Mouse (Mus musculus): ENCODE measurements at regions not wholly inside any gene's neighbourhood (a gene's known extent, or its start where the extent isn't known, plus 50 kb on each side); places are given as distances from the start of the nearest gene placed in this dataset.

- no peak overlapping the region for H3K4me3 ChIP-seq (replicated peaks)
- no peak overlapping the region for H3K4me2 ChIP-seq
- H3K27ac ChIP-seq, result no peak overlapping the region
- no peaks in the 10 kb centered on the region for H3K27me3 ChIP-seq
- H3K9me3 ChIP-seq, result no peaks in the 10 kb centered on the region
- ATAC-seq (ENCODE audit: low FRiP score), result no peak
- peaks cover 4% of the 10 kb centered on the region; the same call in 1 of the 2 replicates for H3K4me1 ChIP-seq
- no peaks in the 10 kb centered on the region for H3K36me3 ChIP-seq (replicated peaks)
- no peak overlapping the region for H3K9ac ChIP-seq
Observed at GRCm38 (mm10) chr13:16646056-16646455, 634.4 kb downstream of the Inhba start.

DNA sequence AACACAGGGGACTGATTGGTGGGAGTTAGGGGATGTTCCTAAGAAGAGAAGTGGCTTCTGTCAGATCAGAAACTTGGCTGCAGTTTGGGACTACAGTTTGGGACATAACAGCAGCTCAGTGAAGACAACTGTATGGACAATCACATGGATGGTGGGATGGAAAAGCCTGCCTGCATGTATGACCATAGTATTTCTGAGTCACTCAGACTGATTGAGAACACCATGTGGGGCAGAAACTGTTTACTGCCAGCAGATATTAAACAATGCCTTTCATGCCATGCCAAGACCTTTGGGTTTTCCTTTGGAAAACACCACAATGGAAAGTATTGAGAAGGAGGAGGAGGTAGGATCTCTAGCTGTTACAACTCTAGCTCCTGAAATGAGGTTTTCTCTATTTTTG is 635.0 kb downstream of the Inhba start:
- H3K4me1 ChIP-seq, result peaks cover 4% of the 10 kb centered on the region; the same call in 1 of the 2 replicates
- H3K9me3 ChIP-seq, result no peaks in the 10 kb centered on the region
- no peak overlapping the region for H3K9ac ChIP-seq
- ATAC-seq (ENCODE audit: low FRiP score), result no peak
- no peaks in the 10 kb centered on the region for H3K27me3 ChIP-seq
- no peak overlapping the region for H3K27ac ChIP-seq
- H3K4me2 ChIP-seq, result no peak overlapping the region
- no peak overlapping the region for H3K4me3 ChIP-seq (replicated peaks)
- no peaks in the 10 kb centered on the region for H3K36me3 ChIP-seq (replicated peaks)

- H3K4me1 ChIP-seq, result no peaks in the 10 kb centered on the region
- H3K27me3 ChIP-seq, result no peaks in the 10 kb centered on the region
- ATAC-seq (ENCODE audit: low FRiP score), result no peak
- no peak overlapping the region for H3K27ac ChIP-seq
- H3K36me3 ChIP-seq (replicated peaks), result no peaks in the 10 kb centered on the region
- H3K4me2 ChIP-seq, result no peak overlapping the region
- no peaks in the 10 kb centered on the region for H3K9me3 ChIP-seq
- 85% methylated on average over 4 of the region's 4 CpGs for WGBS
- no peak overlapping the region for H3K4me3 ChIP-seq (replicated peaks)
- H3K9ac ChIP-seq, result no peak overlapping the region
Observed at GRCm38 (mm10) chr13:16656110-16656509, 644.5 kb downstream of the Inhba start.

DNA sequence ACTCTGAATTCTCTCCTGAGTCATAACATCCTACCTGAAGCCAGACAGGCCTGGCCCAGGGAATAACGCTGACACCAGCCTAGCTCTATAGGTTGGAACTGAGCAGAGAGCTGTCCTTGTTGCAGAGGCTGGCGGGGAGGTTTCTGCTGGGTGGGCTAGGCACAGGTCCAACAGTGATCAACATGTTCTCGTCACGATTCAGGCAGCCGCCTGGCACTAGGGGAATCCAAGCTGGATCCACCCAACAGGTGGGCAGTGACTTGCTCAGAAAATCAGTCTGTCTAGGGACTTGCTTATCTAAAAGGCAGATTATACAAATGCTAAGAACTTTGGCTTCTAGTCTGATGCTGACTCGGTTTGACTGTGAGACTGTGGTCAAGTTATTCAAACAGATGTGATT is 648.2 kb downstream of the Inhba start:
- H3K9me3 ChIP-seq, result no peaks in the 10 kb centered on the region
- H3K27me3 ChIP-seq, result no peaks in the 10 kb centered on the region
- no peaks in the 10 kb centered on the region for H3K4me1 ChIP-seq
- H3K36me3 ChIP-seq (replicated peaks), result no peaks in the 10 kb centered on the region
- ATAC-seq (ENCODE audit: low FRiP score), result no peak
- H3K9ac ChIP-seq, result no peak overlapping the region
- WGBS, result 85% methylated on average over 6 of the region's 6 CpGs
- no peak overlapping the region for H3K4me2 ChIP-seq
- no peak overlapping the region for H3K4me3 ChIP-seq (replicated peaks)
- H3K27ac ChIP-seq, result no peak overlapping the region

DNA sequence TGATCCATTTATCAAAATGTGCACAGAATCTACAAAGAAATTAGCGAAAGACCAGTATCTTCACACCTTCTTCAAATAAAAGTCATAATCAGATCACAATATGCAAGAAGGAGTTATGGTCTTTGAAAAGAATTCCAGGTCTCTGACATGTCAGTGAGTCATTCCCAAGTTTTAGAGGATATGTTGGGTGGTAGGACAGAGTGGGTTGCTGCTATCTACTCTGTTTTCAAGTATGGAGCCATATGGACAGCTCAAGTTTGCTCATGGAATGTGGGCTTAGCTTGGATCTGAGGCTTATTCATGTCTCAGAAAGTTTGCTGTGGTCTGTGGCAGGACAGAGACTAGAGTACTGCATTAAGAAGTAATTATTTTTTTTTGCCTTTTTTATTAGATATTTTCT is 657.0 kb downstream of the Inhba start:
- Histone ChIP-seq H3K4me2 (no peak overlapping the region), H3K4me3 (replicated peaks) (no peak overlapping the region), H3K36me3 (replicated peaks) (no peaks in the 10 kb centered on the region), H3K9ac (no peak overlapping the region), H3K4me1 (no peaks in the 10 kb centered on the region), H3K9me3 (no peaks in the 10 kb centered on the region), H3K27ac (no peak overlapping the region), H3K27me3 (no peaks in the 10 kb centered on the region)
- no peak for ATAC-seq (ENCODE audit: low FRiP score)
- 92% methylated on average over 1 of the region's 1 CpGs for WGBS

DNA sequence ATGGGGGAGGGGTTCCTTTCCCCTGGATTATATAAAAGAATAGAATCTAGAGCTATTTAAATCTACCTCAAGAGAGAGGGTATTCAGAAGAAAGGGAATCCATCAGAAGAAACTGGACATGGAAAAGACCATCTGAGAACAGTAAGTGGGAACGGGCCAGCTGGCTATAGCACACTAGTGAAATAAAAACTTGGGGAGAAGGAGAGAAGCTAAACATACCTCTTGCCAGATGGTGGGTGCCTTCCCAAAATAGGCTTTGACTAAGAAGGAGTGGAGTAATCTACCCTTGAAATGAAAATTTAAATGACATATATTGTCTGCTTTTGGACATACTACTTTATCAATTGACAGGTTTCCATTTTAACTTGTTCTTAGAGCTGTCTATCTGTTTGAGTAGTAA is 657.6 kb downstream of the Inhba start:
- WGBS, result 94% methylated on average over 1 of the region's 1 CpGs
- no peak overlapping the region for H3K27ac ChIP-seq
- H3K4me1 ChIP-seq, result no peaks in the 10 kb centered on the region
- H3K4me2 ChIP-seq, result no peak overlapping the region
- H3K9me3 ChIP-seq, result no peaks in the 10 kb centered on the region
- H3K4me3 ChIP-seq (replicated peaks), result no peak overlapping the region
- H3K27me3 ChIP-seq, result no peaks in the 10 kb centered on the region
- H3K36me3 ChIP-seq (replicated peaks), result no peaks in the 10 kb centered on the region
- no peak overlapping the region for H3K9ac ChIP-seq
- ATAC-seq (ENCODE audit: low FRiP score), result no peak

- Histone ChIP-seq H3K9ac (no peak overlapping the region), H3K27me3 (no peaks in the 10 kb centered on the region), H3K27ac (no peak overlapping the region), H3K4me1 (no peaks in the 10 kb centered on the region), H3K4me3 (replicated peaks) (no peak overlapping the region), H3K9me3 (no peaks in the 10 kb centered on the region), H3K36me3 (replicated peaks) (no peaks in the 10 kb centered on the region), H3K4me2 (no peak overlapping the region)
- 71% methylated on average over 5 of the region's 5 CpGs for WGBS
- ATAC-seq (ENCODE audit: low FRiP score), result no peak
Observed at GRCm38 (mm10) chr13:16670047-16670733, 658.5 kb downstream of the Inhba start.

DNA sequence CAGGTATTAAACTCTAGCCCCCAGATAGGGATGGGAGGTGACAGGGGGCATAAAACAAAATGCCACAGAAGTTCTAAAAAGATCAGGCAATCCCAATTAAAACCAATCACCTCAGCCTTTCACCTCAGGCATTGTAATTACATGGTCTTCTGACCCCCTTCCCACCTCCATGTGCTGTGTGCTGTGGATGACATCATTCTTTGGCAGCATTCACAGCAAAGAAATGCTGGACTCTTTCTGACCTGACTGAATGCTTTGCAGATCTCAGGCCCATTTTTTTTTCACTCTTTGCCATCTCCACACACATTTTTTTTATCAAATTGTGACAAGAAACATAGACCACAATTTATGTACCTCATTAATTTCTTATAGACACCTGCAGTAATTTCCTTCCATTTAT is 659.1 kb downstream of the Inhba start:
- Histone ChIP-seq H3K9ac (no peak overlapping the region), H3K27ac (no peak overlapping the region), H3K9me3 (no peaks in the 10 kb centered on the region), H3K4me3 (replicated peaks) (no peak overlapping the region), H3K36me3 (replicated peaks) (no peaks in the 10 kb centered on the region), H3K4me2 (no peak overlapping the region), H3K27me3 (no peaks in the 10 kb centered on the region), H3K4me1 (no peaks in the 10 kb centered on the region)
- ATAC-seq (ENCODE audit: low FRiP score), result no peak

- Histone ChIP-seq H3K4me2 (no peak overlapping the region), H3K9me3 (no peaks in the 10 kb centered on the region), H3K27me3 (no peaks in the 10 kb centered on the region), H3K9ac (no peak overlapping the region), H3K4me1 (no peaks in the 10 kb centered on the region), H3K27ac (no peak overlapping the region), H3K4me3 (replicated peaks) (no peak overlapping the region), H3K36me3 (replicated peaks) (no peaks in the 10 kb centered on the region)
- no peak for ATAC-seq (ENCODE audit: low FRiP score)
- 84% methylated on average over 1 of the region's 1 CpGs for WGBS
Observed at GRCm38 (mm10) chr13:16676873-16677272, 665.2 kb downstream of the Inhba start.

- ATAC-seq (ENCODE audit: low FRiP score), result no peak
- H3K9me3 ChIP-seq, result no peaks in the 10 kb centered on the region
- no peaks in the 10 kb centered on the region for H3K36me3 ChIP-seq (replicated peaks)
- no peaks in the 10 kb centered on the region for H3K27me3 ChIP-seq
- WGBS, result 79% methylated on average over 1 of the region's 1 CpGs
- H3K4me1 ChIP-seq, result no peaks in the 10 kb centered on the region
- no peak overlapping the region for H3K27ac ChIP-seq
- H3K4me2 ChIP-seq, result no peak overlapping the region
- H3K9ac ChIP-seq, result no peak overlapping the region
- no peak overlapping the region for H3K4me3 ChIP-seq (replicated peaks)
Observed at GRCm38 (mm10) chr13:16678246-16679024, 666.8 kb downstream of the Inhba start.

DNA sequence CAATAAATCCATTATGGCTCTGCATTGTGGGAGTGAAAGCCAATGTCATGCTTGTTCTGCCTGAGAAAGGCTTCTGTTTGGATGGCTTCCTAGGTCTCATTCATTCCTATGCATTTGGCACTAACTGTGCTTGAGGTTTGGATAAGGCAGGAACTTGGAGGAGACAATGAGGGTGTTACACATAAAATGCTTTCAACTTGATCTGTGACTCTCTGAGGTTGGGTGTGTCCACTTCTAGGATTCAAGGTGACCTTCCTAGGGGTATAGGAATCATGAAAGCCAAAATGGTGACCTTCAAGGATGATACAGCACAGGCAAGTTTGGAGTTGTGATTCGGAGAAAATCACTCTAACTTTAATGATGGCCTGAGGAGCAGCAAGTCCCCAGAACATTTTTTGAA is 682.5 kb downstream of the Inhba start:
- Histone ChIP-seq H3K4me3 (replicated peaks) (no peak overlapping the region), H3K9me3 (no peaks in the 10 kb centered on the region), H3K9ac (no peak overlapping the region), H3K4me2 (no peak overlapping the region), H3K4me1 (no peaks in the 10 kb centered on the region), H3K27me3 (no peaks in the 10 kb centered on the region), H3K36me3 (replicated peaks) (no peaks in the 10 kb centered on the region), H3K27ac (no peak overlapping the region)
- WGBS, result 97% methylated on average over 1 of the region's 1 CpGs
- no peak for ATAC-seq (ENCODE audit: low FRiP score)

GRCm38 (mm10) chr13:16700934-16701333 is 689.3 kb downstream of the Inhba start:
- Histone ChIP-seq H3K9me3 (no peaks in the 10 kb centered on the region), H3K36me3 (replicated peaks) (no peaks in the 10 kb centered on the region), H3K9ac (no peak overlapping the region), H3K4me3 (replicated peaks) (no peak overlapping the region), H3K4me1 (peaks cover 3% of the 10 kb centered on the region; the same call in 1 of the 2 replicates), H3K27ac (no peak overlapping the region), H3K4me2 (no peak overlapping the region), H3K27me3 (no peaks in the 10 kb centered on the region)
- 94% methylated on average over 2 of the region's 2 CpGs for WGBS
- no peak for ATAC-seq (ENCODE audit: low FRiP score)

DNA sequence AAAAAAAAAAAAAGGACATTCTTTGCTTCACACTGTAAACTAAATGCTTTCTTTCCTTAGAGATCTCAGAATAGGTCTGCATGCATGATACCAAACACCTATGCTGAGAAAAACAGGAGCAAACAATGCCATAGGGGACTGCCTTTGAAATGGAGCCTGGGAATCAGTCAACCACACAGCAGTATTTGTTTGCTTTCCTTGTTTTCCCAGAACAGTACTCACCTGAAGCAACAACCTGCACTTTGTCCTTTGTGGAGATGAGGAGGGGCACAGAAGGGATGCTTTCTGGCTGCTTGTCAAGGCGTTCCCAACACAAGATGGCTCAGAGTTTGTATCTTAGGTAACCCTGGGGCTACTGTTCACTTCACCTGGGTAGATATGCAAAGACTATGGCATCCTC is 690.5 kb downstream of the Inhba start:
- H3K4me1 ChIP-seq, result peaks cover 5% of the 10 kb centered on the region; the same call in 1 of the 2 replicates
- no peaks in the 10 kb centered on the region for H3K9me3 ChIP-seq
- 83% methylated on average over 1 of the region's 1 CpGs for WGBS

More for the DNA sequence above, 690.5 kb downstream of the Inhba start:
- Histone ChIP-seq H3K4me2 (no peak overlapping the region), H3K36me3 (replicated peaks) (no peaks in the 10 kb centered on the region), H3K27ac (no peak overlapping the region), H3K27me3 (no peaks in the 10 kb centered on the region), H3K4me3 (replicated peaks) (no peak overlapping the region), H3K9ac (no peak overlapping the region)
- no peak for ATAC-seq (ENCODE audit: low FRiP score)
